Mouse (Mus musculus) liver, embryonic 14.5 days (tissue): ENCODE data around the gene Gpc6.

Source experiments
- CTCF ChIP-seq: IDR thresholded peaks from 2 replicates; pipeline ENCODE4 v1.5.1; 2016; ENCODE audit warnings: antibody characterized with exemption, low read depth, control low read depth
- EP300 ChIP-seq: IDR thresholded peaks from 2 replicates; pipeline ENCODE4 v1.6.1; 2016; ENCODE audit warnings: antibody characterized with exemption, low read depth

- TF ChIP-seq CTCF (no peak), EP300 (no peak)
Measured at GRCm38 (mm10) chr14:117716305-117716704, 791.2 kb downstream of the Gpc6 start.
